Mouse (Mus musculus) hindbrain, embryonic 15.5 days (tissue): ENCODE measurements at regions not wholly inside any gene's neighbourhood (a gene's known extent, or its start where the extent isn't known, plus 50 kb on each side); places are given as distances from the start of the nearest gene placed in this dataset.

Experiments
- ATAC-seq: fragments of 200-750 bp; cut with Nextera tagmentation; 2 replicates; pipeline ENCODE4 v1.8.0; 2017; ENCODE audit warnings: low read depth, moderate number of reproducible peaks, moderate TSS enrichment; ENCODE audit not compliant: low FRiP score
- H3K27ac ChIP-seq: fragments of 300-500 bp; sonication (generic); replicated peaks from 2 replicates; pipeline ENCODE4 v1.5.1; 2015; ENCODE audit warnings: mild to moderate bottlenecking, inconsistent platforms
- H3K27me3 ChIP-seq: fragments of 300-500 bp; sonication (generic); 2 replicates; pipeline ENCODE4 v1.6.1; 2015; ENCODE audit warnings: control low read depth, inconsistent platforms
- H3K36me3 ChIP-seq: fragments of 300-500 bp; sonication (generic); 2 replicates; pipeline ENCODE4 v1.6.1; 2015; ENCODE audit warnings: control low read depth, inconsistent platforms
- H3K4me1 ChIP-seq: fragments of 300-500 bp; sonication (generic); replicated peaks from 2 replicates; pipeline ENCODE4 v1.6.1; 2015; ENCODE audit warnings: control low read depth, inconsistent platforms
- H3K4me2 ChIP-seq: fragments of 300-500 bp; sonication (generic); 2 replicates; pipeline ENCODE4 v1.6.1; 2015; ENCODE audit warnings: moderate library complexity, mild to moderate bottlenecking, inconsistent platforms
- H3K4me3 ChIP-seq: fragments of 300-500 bp; sonication (generic); 2 replicates; pipeline ENCODE4 v1.5.1; 2015; ENCODE audit warnings: mild to moderate bottlenecking, inconsistent platforms
- H3K9ac ChIP-seq: fragments of 300-500 bp; sonication (generic); 2 replicates; pipeline ENCODE4 v1.6.1; 2015; ENCODE audit warnings: inconsistent platforms
- H3K9me3 ChIP-seq: fragments of 300-500 bp; sonication (generic); 2 replicates; pipeline ENCODE4 v1.6.1; 2016; ENCODE audit warnings: control low read depth, inconsistent platforms
- WGBS: fragments of 180-500 bp; shearing (Covaris S2); methylation state at CpG from one replicate; pipeline ENCODE4 v1.1.7; 2015; 5-methylcytosine and 5-hydroxymethylcytosine counted together

- Histone ChIP-seq H3K9me3 (no peaks in the 10 kb centered on the region), H3K9ac (no peak overlapping the region), H3K27ac (no peak overlapping the region), H3K4me1 (0 out of 2 replicates have a peak, but pooled peaks cover 4% of the 10 kb centered on the region), H3K4me3 (no peak overlapping the region), H3K36me3 (no peaks in the 10 kb centered on the region), H3K27me3 (no peaks in the 10 kb centered on the region), H3K4me2 (no peak overlapping the region)
- WGBS, result 58% methylated on average over 6 of the region's 6 CpGs
- ATAC-seq, result no peak
Measured at GRCm38 (mm10) chr2:28362199-28362598, 84.4 kb upstream of the Ppp1r26 start.

GRCm38 (mm10) chr2:28364623-28365022 is 82.0 kb upstream of the Ppp1r26 start:
- H3K27ac ChIP-seq, result no peak overlapping the region
- H3K27me3 ChIP-seq, result no peaks in the 10 kb centered on the region
- 42% methylated on average over 3 of the region's 3 CpGs for WGBS
- H3K4me3 ChIP-seq, result no peak overlapping the region
- H3K9me3 ChIP-seq, result no peaks in the 10 kb centered on the region
- no peak for ATAC-seq
- peaks cover 12% of the 10 kb centered on the region for H3K4me1 ChIP-seq
- H3K9ac ChIP-seq, result no peak overlapping the region
- H3K4me2 ChIP-seq, result no peak overlapping the region
- H3K36me3 ChIP-seq, result no peaks in the 10 kb centered on the region

- no peak for ATAC-seq
- no peak overlapping the region for H3K4me2 ChIP-seq
Measured at GRCm38 (mm10) chr2:28365756-28366155, 80.8 kb upstream of the Ppp1r26 start.

GRCm38 (mm10) chr2:28374838-28375237 is 71.8 kb upstream of the Ppp1r26 start:
- no peak overlapping the region for H3K27ac ChIP-seq
- no peaks in the 10 kb centered on the region for H3K9me3 ChIP-seq
- 17% methylated on average over 3 of the region's 3 CpGs for WGBS
- H3K4me3 ChIP-seq, result no peak overlapping the region
- H3K4me2 ChIP-seq, result no peak overlapping the region
- H3K36me3 ChIP-seq, result no peaks in the 10 kb centered on the region
- H3K27me3 ChIP-seq, result no peaks in the 10 kb centered on the region
- peaks cover 22% of the 10 kb centered on the region for H3K4me1 ChIP-seq
- no peak for ATAC-seq
- no peak overlapping the region for H3K9ac ChIP-seq

More at GRCm38 (mm10) chr2:28365756-28366155, 80.8 kb upstream of the Ppp1r26 start:
- no peak overlapping the region for H3K4me3 ChIP-seq
- H3K27ac ChIP-seq, result no peak overlapping the region
- no peaks in the 10 kb centered on the region for H3K9me3 ChIP-seq
- WGBS, result 64% methylated on average over 5 of the region's 5 CpGs
- no peaks in the 10 kb centered on the region for H3K36me3 ChIP-seq
- H3K4me1 ChIP-seq, result peaks cover 24% of the 10 kb centered on the region
- H3K9ac ChIP-seq, result no peak overlapping the region
- no peaks in the 10 kb centered on the region for H3K27me3 ChIP-seq

DNA sequence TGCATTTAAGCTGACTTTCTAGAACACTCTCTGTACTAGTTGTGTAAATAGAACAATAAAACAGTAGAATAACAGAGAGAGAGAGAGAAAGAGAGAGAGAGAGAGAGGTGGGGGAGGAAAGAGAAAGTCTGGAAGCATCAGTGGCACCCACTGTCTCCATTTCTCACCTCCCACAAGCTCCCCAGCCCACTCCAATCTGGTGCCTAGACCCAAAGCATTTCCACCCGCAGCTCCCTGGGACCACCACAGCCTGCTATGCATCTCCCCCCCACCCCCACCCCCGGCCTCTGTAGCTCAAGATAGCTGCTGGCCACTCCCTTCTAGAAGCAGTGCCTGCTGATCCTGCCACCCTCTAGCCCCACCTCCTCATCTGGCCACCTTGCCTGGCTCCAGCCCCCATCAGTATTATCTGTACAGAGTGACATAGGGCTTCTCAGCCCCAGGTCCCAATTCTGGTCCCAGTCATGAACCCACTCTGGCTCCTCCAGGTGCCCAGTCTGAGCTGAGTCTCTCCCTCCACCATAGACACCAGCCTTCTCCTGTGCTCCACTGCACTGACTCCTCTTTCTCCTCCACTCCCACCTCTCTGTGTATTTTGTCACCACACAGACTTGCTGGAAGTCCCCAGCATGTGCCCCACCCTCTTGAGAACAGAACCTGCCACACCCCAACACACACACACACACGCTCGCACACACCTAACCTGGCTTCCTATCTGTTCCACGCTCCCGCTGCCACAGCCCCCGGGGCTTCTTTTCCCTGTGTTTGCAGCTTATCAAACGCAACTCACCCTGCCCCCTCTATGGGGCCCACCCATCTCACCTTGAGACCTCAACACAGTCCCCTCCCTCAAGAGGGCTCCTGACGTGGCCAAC is 68.4 kb upstream of the Ppp1r26 start:
- 77% methylated on average over 9 of the region's 9 CpGs for WGBS
- Histone ChIP-seq H3K27ac (no peak overlapping the region), H3K4me1 (peaks cover 27% of the 10 kb centered on the region), H3K4me2 (no peak overlapping the region), H3K9me3 (no peaks in the 10 kb centered on the region), H3K27me3 (no peaks in the 10 kb centered on the region), H3K9ac (no peak overlapping the region), H3K4me3 (no peak overlapping the region), H3K36me3 (no peaks in the 10 kb centered on the region)
- ATAC-seq, result no peak; the same call in 1 of the 2 replicates

DNA sequence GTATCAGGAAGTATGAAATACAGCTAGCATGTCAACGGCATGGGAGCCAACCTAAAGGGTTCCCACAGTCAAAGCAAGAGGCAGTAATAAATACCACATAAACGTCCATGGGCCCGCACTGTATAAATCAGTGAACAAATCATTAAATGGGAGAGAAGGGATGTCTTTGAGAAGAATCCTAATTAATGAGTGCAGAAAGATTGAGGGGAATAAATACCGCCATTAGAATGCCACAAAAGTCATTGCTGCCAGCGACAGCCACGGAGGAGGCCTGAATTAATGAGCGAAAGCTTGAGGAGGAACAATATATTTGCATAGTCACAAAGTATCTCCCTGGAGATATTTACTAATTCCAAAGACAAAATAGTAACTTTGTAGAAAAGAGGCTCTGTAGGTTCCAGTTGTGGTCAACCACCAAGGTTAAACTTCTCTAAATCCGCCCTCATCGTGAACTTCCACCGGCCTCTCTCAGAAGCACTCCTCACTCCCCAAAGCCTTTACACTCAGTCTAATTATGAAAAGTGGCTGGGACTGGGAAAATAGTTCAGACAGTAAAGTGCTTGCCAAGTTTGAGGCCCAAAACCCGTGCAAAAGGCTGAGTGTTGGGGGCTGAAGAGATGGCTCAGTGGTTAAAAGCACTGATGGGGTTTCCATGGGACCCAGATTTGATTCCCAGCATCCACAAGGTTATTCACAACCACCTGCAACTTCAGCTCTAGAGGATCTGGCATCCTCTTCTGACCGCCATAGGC is 64.4 kb upstream of the Ppp1r26 start:
- Histone ChIP-seq H3K27ac (0 out of 2 replicates have a peak overlapping the region, but pooled peaks have one; percentile 16), H3K4me1 (peaks cover 50% of the 10 kb centered on the region)
- WGBS, result 56% methylated on average over 12 of the region's 12 CpGs

DNA sequence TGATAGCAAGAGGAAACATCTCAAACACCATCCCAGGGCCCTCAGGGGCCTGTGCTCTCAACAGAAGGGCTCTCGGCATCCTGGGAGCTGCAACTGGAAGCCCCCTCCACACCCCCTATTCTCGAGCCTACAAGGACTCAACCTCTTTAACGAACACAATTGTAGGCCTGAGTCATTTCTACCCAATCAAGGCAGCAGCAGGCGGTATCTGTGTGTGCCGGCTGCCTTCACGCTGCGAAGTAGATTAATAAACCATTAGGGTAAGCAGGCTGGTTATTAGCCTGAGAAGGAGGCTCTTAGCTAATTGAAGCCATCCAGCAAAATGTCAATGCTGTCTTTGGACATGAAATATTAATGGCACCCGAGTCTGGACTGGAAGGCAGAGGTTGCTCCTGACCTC is 61.7 kb upstream of the Ppp1r26 start:
- peaks cover 62% of the 10 kb centered on the region for H3K4me1 ChIP-seq

More for the DNA sequence above, 64.4 kb upstream of the Ppp1r26 start:
- Histone ChIP-seq H3K9ac (no peak overlapping the region), H3K36me3 (no peaks in the 10 kb centered on the region), H3K4me2 (no peak overlapping the region), H3K4me3 (no peak overlapping the region), H3K27me3 (no peaks in the 10 kb centered on the region), H3K9me3 (no peaks in the 10 kb centered on the region)
- ATAC-seq, result no peak

DNA sequence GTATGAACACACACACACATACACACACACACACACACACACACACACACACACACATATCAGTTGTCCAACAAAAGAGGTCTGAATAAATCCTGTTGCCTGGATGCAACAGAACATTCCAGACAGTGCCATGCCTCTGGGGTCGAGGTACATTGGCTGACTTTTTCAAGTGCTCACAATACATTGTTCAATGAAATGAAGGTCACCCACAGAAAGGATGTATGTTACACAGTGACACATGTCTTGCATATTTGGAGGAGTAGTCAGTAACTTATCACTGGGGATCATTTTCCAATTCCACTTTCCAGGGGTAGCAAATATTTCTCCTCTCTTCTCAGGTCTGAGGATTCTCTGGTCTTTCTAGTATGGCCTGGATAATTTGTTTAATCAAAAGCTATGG is 59.8 kb upstream of the Ppp1r26 start:
- H3K9me3 ChIP-seq, result no peaks in the 10 kb centered on the region
- H3K4me1 ChIP-seq, result peaks cover 45% of the 10 kb centered on the region
- H3K36me3 ChIP-seq, result no peaks in the 10 kb centered on the region
- WGBS, result 33% methylated on average over 1 of the region's 1 CpGs
- H3K4me3 ChIP-seq, result no peak overlapping the region
- no peak overlapping the region for H3K4me2 ChIP-seq
- H3K27me3 ChIP-seq, result no peaks in the 10 kb centered on the region
- H3K9ac ChIP-seq, result no peak overlapping the region
- 0 out of 2 replicates have a peak overlapping the region, but pooled peaks have one; percentile 56 for H3K27ac ChIP-seq
- ATAC-seq, result no peak

More for the DNA sequence above, 61.7 kb upstream of the Ppp1r26 start:
- H3K27ac ChIP-seq, result peak overlapping the region; percentile 73
- no peaks in the 10 kb centered on the region for H3K9me3 ChIP-seq
- no peak overlapping the region for H3K4me2 ChIP-seq
- no peaks in the 10 kb centered on the region for H3K36me3 ChIP-seq
- no peak overlapping the region for H3K4me3 ChIP-seq
- WGBS, result 24% methylated on average over 8 of the region's 8 CpGs
- ATAC-seq, result peak; percentile 20; the same call in 1 of the 2 replicates
- no peaks in the 10 kb centered on the region for H3K27me3 ChIP-seq
- no peak overlapping the region for H3K9ac ChIP-seq

- H3K9me3 ChIP-seq, result no peaks in the 10 kb centered on the region
- no peaks in the 10 kb centered on the region for H3K27me3 ChIP-seq
- H3K4me3 ChIP-seq, result no peak overlapping the region
- WGBS, result 9% methylated on average over 6 of the region's 6 CpGs
- peaks cover 38% of the 10 kb centered on the region for H3K4me1 ChIP-seq
- no peak overlapping the region for H3K4me2 ChIP-seq
- peak; percentile 87 for ATAC-seq
- H3K27ac ChIP-seq, result peak overlapping the region; percentile 56
- no peak overlapping the region for H3K9ac ChIP-seq
- no peaks in the 10 kb centered on the region for H3K36me3 ChIP-seq
Measured at GRCm38 (mm10) chr2:28387422-28387836, 59.2 kb upstream of the Ppp1r26 start.

DNA sequence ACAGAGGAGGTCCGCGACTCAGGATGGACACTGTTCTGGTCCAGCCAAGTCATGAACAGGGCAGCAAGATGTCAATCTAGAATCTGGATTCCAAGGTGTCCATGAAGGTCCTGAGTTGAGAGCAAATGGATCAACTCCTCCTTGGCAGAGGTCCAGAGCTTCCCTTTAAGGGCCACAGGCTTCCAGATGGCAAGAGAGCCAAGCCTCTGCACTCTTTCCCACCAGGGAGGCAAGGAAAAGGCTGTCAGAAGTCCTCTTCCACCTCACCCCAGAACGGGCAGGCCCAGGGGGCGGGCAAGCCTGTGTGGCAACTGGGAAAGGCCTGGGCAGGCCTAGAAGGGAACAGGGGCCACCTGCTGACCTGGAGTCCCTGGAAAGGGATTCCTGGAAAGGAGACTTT is 58.7 kb upstream of the Ppp1r26 start:
- Histone ChIP-seq H3K27me3 (no peaks in the 10 kb centered on the region), H3K9me3 (no peaks in the 10 kb centered on the region), H3K36me3 (no peaks in the 10 kb centered on the region), H3K27ac (peak overlapping the region; percentile 56), H3K4me1 (peaks cover 38% of the 10 kb centered on the region), H3K4me3 (no peak overlapping the region), H3K4me2 (no peak overlapping the region), H3K9ac (no peak overlapping the region)
- 69% methylated on average over 4 of the region's 4 CpGs for WGBS
- no peak for ATAC-seq

- 81% methylated on average over 5 of the region's 5 CpGs for WGBS
- H3K4me3 ChIP-seq, result no peak overlapping the region
- H3K9ac ChIP-seq, result no peak overlapping the region
- ATAC-seq, result no peak
- H3K27ac ChIP-seq, result no peak overlapping the region
- H3K4me1 ChIP-seq, result peaks cover 37% of the 10 kb centered on the region
- no peaks in the 10 kb centered on the region for H3K9me3 ChIP-seq
- no peaks in the 10 kb centered on the region for H3K36me3 ChIP-seq
- no peaks in the 10 kb centered on the region for H3K27me3 ChIP-seq
- no peak overlapping the region for H3K4me2 ChIP-seq
Measured at GRCm38 (mm10) chr2:28389703-28390102, 56.9 kb upstream of the Ppp1r26 start.

DNA sequence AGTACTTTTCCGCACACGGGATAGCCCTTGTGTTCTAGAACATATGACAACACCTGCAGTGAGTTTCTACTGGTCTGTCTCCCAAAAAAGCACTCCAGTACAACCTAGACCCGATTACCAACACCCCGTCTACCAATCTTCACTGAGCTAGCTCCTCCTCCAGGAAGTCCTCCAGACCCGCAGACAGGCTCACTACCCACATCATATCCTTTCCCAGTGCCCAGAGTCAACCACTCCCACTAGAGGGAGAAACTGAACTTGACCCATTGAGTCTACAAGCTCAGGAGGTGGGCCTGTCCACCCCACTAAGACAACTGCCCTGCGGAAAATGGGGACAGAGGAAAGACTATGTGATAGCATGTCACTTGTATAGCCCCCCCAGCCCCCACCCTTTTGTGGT is 51.2 kb upstream of the Ppp1r26 start:
- Histone ChIP-seq H3K4me1 (peaks cover 16% of the 10 kb centered on the region), H3K9ac (no peak overlapping the region), H3K4me3 (no peak overlapping the region), H3K4me2 (no peak overlapping the region), H3K27me3 (no peaks in the 10 kb centered on the region), H3K9me3 (no peaks in the 10 kb centered on the region), H3K36me3 (no peaks in the 10 kb centered on the region), H3K27ac (no peak overlapping the region)
- 95% methylated on average over 6 of the region's 6 CpGs for WGBS
- ATAC-seq, result no peak
